Mouse (Mus musculus) MEL (cell line): Measurements from ENCODE around the gene Pparg.

ENCODE experiments used
- CTCF ChIP-seq, 3 experiments: IDR thresholded peaks in 2 of 3; conservative IDR thresholded peaks in 1 of 3; 2 replicates each; pipeline ENCODE4 v1.5.1; 2011 to 2012; ENCODE audit warnings: low read length in 3 of 3, low read depth in 2 of 3, mild to moderate bottlenecking in 2 of 3, improper control_type of control experiment in 1 of 3, inconsistent platforms in 1 of 3, mixed read lengths in 1 of 3, moderate library complexity in 1 of 3; ENCODE audit not compliant: control insufficient read depth in 1 of 3, insufficient read depth in 1 of 3, poor library complexity in 1 of 3, severe bottlenecking in 1 of 3
- NRF1 ChIP-seq: IDR thresholded peaks from 2 replicates; pipeline ENCODE4 v1.6.1; 2014; ENCODE audit warnings: low read depth, mild to moderate bottlenecking, inconsistent platforms, low read length, improper control_type of control experiment, moderate library complexity; ENCODE audit not compliant: poor library complexity, insufficient read depth, severe bottlenecking
- POLR2A ChIP-seq, 2 experiments: IDR thresholded peaks; 2 replicates each; pipeline ENCODE4 v1.6.1; 2011 to 2012; ENCODE audit warnings: low read length in 2 of 2, mild to moderate bottlenecking in 2 of 2, control low read depth in 1 of 2, improper control_type of control experiment in 1 of 2, low read depth in 1 of 2, moderate library complexity in 1 of 2; ENCODE audit not compliant: control insufficient read depth in 1 of 2, insufficient read depth in 1 of 2, poor library complexity in 1 of 2
- RCOR1 ChIP-seq: IDR thresholded peaks from 2 replicates; pipeline ENCODE4 v1.6.1; 2012; ENCODE audit warnings: low read depth, mild to moderate bottlenecking, inconsistent platforms, low read length, improper control_type of control experiment
- SIN3A ChIP-seq: IDR thresholded peaks from 2 replicates; pipeline ENCODE4 v1.6.1; 2012; ENCODE audit warnings: low read length, improper control_type of control experiment, inconsistent platforms
- UBTF ChIP-seq: IDR thresholded peaks from 2 replicates; pipeline ENCODE4 v1.6.1; 2012; ENCODE audit warnings: low read depth, mild to moderate bottlenecking, inconsistent platforms, low read length, improper control_type of control experiment, moderate library complexity, borderline replicate concordance; ENCODE audit not compliant: insufficient read depth
- ZNF384 ChIP-seq: IDR thresholded peaks from 2 replicates; pipeline ENCODE4 v1.6.1; 2012; ENCODE audit warnings: low read depth, mild to moderate bottlenecking, inconsistent platforms, low read length, improper control_type of control experiment

GRCm38 (mm10) chr6:115489831-115490230 lies 129.1 kb downstream of the Pparg start:
- TF ChIP-seq POLR2A (IDR thresholded peaks at IDR 0.05; ENCODE audit: control insufficient read depth in 1 of 2, insufficient read depth in 1 of 2, low read depth in 1 of 2, low read length in 2 of 2, poor library complexity in 1 of 2) (no peak), CTCF (IDR thresholded peaks at IDR 0.05 in 2 of 3, conservative IDR thresholded peaks at IDR 0.05 in 1 of 3; ENCODE audit: control insufficient read depth in 1 of 3, insufficient read depth in 1 of 3, low read depth in 2 of 3, low read length in 3 of 3, poor library complexity in 1 of 3, severe bottlenecking in 1 of 3) (no peak), UBTF (no peak), SIN3A (no peak), ZNF384 (no peak), RCOR1 (no peak), NRF1 (no peak)
